Mouse (Mus musculus): Measurements from ENCODE around the gene Rora. TPM values are rescaled to one million over a fixed set of nuclear protein-coding genes. Genes with fewer than 3 reads are reported as not detected.

Gene Rora
- polyA plus RNA-seq, 1 experiment from 2014 or later, result 6.5 TPM

- Histone ChIP-seq H3K4me3 (ENCODE audit: low read depth, low read length) (no peak overlapping the region), H3K36me3 (ENCODE audit: control insufficient read depth, insufficient read depth, low read length) (no peaks in the 10 kb centered on the region), H3K9me3 (replicated peaks; ENCODE audit: control insufficient read depth, low read length) (no peaks in the 10 kb centered on the region), H3K9ac (ENCODE audit: low read depth, low read length) (no peak overlapping the region), H3K4me2 (no peak overlapping the region), H3K27ac (ENCODE audit: low read depth, low read length) (no peak overlapping the region), H3K27me3 (ENCODE audit: control insufficient read depth, insufficient read depth, low read length) (no peaks in the 10 kb centered on the region; the same call in 1 of the 2 replicates), H3K4me1 (ENCODE audit: control insufficient read depth, insufficient read depth, low read length) (no peaks in the 10 kb centered on the region)
- ATAC-seq (replicated peaks; ENCODE audit: insufficient number of reproducible peaks, low FRiP score, low TSS enrichment), result no peak
- 80% methylated on average over 5 of the region's 5 CpGs for WGBS (ENCODE audit: insufficient replicate concordance)
These were observed 246.1 kb downstream of the Rora start for GRCm38 (mm10) chr9:68899525-68900222.

- Histone ChIP-seq H3K4me2 (no peak overlapping the region), H3K4me3 (ENCODE audit: low read depth, low read length) (no peak overlapping the region), H3K4me1 (ENCODE audit: control insufficient read depth, insufficient read depth, low read length) (peaks cover 5% of the 10 kb centered on the region), H3K27me3 (ENCODE audit: control insufficient read depth, insufficient read depth, low read length) (no peaks in the 10 kb centered on the region), H3K27ac (ENCODE audit: low read depth, low read length) (no peak overlapping the region), H3K9me3 (replicated peaks; ENCODE audit: control insufficient read depth, low read length) (no peaks in the 10 kb centered on the region), H3K36me3 (ENCODE audit: control insufficient read depth, insufficient read depth, low read length) (no peaks in the 10 kb centered on the region), H3K9ac (ENCODE audit: low read depth, low read length) (no peak overlapping the region)
- 52% methylated on average over 6 of the region's 6 CpGs for WGBS (ENCODE audit: insufficient replicate concordance)
- no peak for ATAC-seq (replicated peaks; ENCODE audit: insufficient number of reproducible peaks, low FRiP score, low TSS enrichment)
These were observed 252.8 kb downstream of the Rora start for GRCm38 (mm10) chr9:68906361-68906883.

- no peak overlapping the region for H3K4me2 ChIP-seq
- H3K9me3 ChIP-seq (replicated peaks; ENCODE audit: control insufficient read depth, low read length), result no peaks in the 10 kb centered on the region
- 52% methylated on average over 8 of the region's 8 CpGs for WGBS (ENCODE audit: insufficient replicate concordance)
- peaks cover 5% of the 10 kb centered on the region; the same call in 1 of the 2 replicates for H3K4me1 ChIP-seq (ENCODE audit: control insufficient read depth, insufficient read depth, low read length)
- H3K27ac ChIP-seq (ENCODE audit: low read depth, low read length), result no peak overlapping the region
- no peaks in the 10 kb centered on the region for H3K27me3 ChIP-seq (ENCODE audit: control insufficient read depth, insufficient read depth, low read length)
- no peaks in the 10 kb centered on the region for H3K36me3 ChIP-seq (ENCODE audit: control insufficient read depth, insufficient read depth, low read length)
- H3K4me3 ChIP-seq (ENCODE audit: low read depth, low read length), result no peak overlapping the region
- no peak for ATAC-seq (replicated peaks; ENCODE audit: insufficient number of reproducible peaks, low FRiP score, low TSS enrichment)
- no peak overlapping the region for H3K9ac ChIP-seq (ENCODE audit: low read depth, low read length)
These were observed 259.0 kb downstream of the Rora start for GRCm38 (mm10) chr9:68912483-68913151.

DNA sequence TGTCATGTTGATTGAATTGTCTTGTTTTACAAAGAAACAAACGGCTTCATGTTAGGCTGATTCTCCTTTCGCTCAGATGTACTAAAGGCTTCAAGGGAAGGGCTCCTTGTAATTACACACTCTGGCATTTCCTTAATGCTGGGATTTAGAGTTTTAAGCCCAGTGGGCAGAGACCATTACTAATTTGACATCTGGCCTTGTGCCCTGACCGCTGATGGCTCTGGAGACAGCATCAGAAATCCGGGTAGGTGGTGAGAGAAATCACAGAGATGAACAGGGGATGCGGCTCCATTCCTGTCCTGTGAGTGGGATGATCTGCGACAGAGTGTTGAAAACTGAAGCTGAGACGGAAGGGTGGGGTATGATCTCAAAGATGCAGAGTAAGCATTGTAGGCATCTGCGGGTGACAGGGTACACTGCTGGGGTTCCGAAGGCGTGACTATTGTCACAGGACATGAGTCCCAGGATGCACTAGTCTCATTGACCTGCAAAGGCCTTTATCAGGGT, 259.7 kb downstream of the Rora start:
- Histone ChIP-seq H3K36me3 (ENCODE audit: control insufficient read depth, insufficient read depth, low read length) (no peaks in the 10 kb centered on the region), H3K27me3 (ENCODE audit: control insufficient read depth, insufficient read depth, low read length) (no peaks in the 10 kb centered on the region)
- WGBS (ENCODE audit: insufficient replicate concordance), result 71% methylated on average over 10 of the region's 10 CpGs

DNA sequence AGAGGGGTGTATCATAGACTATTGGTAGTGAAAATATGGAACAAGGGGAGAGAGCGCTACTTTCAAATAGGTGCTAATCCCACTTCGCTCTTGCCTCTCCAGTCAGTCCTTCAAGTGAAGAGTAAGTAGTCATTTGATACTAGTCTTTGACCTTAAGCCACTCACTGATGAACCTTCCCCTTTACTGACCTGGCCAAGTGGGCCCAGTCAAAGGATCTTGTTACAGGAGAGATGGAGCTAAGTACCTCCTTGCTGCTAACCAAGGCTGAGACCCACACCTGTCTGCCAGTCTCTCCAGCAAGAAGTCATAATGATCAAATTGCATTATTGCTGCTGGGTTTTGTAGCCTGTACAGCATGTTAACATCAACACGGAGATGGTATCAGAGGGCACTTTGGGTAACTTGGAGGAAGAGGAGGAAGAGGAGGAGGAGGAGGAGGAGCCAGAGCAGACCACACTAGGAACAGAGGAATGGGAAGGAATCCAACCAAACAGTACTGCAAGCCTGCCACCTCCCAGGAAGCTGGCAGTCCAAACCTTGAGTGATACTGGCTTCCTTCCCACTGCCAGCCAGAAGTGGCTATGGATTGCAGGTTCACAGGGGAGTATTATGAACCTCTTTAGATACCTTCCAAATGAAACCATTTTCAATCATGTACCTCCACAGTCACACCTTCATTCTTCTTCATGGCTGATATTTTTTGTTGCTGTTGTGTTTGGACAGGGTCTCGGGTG, 261.1 kb downstream of the Rora start:
- no peak for ATAC-seq (replicated peaks; ENCODE audit: insufficient number of reproducible peaks, low FRiP score, low TSS enrichment)
- no peak overlapping the region for H3K4me2 ChIP-seq
- no peak overlapping the region for H3K27ac ChIP-seq (ENCODE audit: low read depth, low read length)
- H3K36me3 ChIP-seq (ENCODE audit: control insufficient read depth, insufficient read depth, low read length), result no peaks in the 10 kb centered on the region
- H3K9me3 ChIP-seq (replicated peaks; ENCODE audit: control insufficient read depth, low read length), result no peaks in the 10 kb centered on the region
- H3K4me3 ChIP-seq (ENCODE audit: low read depth, low read length), result no peak overlapping the region
- H3K9ac ChIP-seq (ENCODE audit: low read depth, low read length), result no peak overlapping the region
- no peaks in the 10 kb centered on the region for H3K4me1 ChIP-seq (ENCODE audit: control insufficient read depth, insufficient read depth, low read length)
- WGBS (ENCODE audit: insufficient replicate concordance), result 84% methylated on average over 4 of the region's 4 CpGs
- H3K27me3 ChIP-seq (ENCODE audit: control insufficient read depth, insufficient read depth, low read length), result no peaks in the 10 kb centered on the region

More for the DNA sequence above, 259.7 kb downstream of the Rora start:
- H3K4me2 ChIP-seq, result no peak overlapping the region
- H3K9ac ChIP-seq (ENCODE audit: low read depth, low read length), result no peak overlapping the region
- no peaks in the 10 kb centered on the region for H3K9me3 ChIP-seq (replicated peaks; ENCODE audit: control insufficient read depth, low read length)
- H3K27ac ChIP-seq (ENCODE audit: low read depth, low read length), result no peak overlapping the region
- no peak for ATAC-seq (replicated peaks; ENCODE audit: insufficient number of reproducible peaks, low FRiP score, low TSS enrichment)
- H3K4me1 ChIP-seq (ENCODE audit: control insufficient read depth, insufficient read depth, low read length), result peaks cover 3% of the 10 kb centered on the region; the same call in 1 of the 2 replicates
- H3K4me3 ChIP-seq (ENCODE audit: low read depth, low read length), result no peak overlapping the region

DNA sequence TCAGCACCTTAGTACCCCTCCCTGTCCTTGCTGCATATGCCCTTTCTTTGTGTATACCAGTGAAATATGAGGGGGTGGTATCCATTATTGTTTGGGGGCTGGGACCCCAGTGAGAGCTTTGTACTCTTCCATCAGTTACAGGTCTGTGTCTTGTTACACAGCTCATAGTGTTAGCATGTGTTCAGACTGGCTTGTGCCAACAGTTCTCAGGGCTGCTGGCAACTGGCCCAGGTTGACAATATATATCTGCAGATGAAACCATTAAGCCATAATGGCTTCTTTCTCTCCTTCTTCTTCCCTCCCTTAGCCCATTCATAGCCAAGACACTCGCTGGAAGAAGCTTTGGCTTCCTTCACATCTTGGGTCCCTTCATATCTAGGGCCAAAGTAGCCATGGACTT, 263.2 kb downstream of the Rora start:
- no peaks in the 10 kb centered on the region for H3K36me3 ChIP-seq (ENCODE audit: control insufficient read depth, insufficient read depth, low read length)
- H3K27ac ChIP-seq (ENCODE audit: low read depth, low read length), result no peak overlapping the region
- H3K4me1 ChIP-seq (ENCODE audit: control insufficient read depth, insufficient read depth, low read length), result no peaks in the 10 kb centered on the region
- H3K9me3 ChIP-seq (replicated peaks; ENCODE audit: control insufficient read depth, low read length), result no peaks in the 10 kb centered on the region
- no peak overlapping the region for H3K4me2 ChIP-seq
- 83% methylated on average over 1 of the region's 1 CpGs for WGBS (ENCODE audit: insufficient replicate concordance)
- no peaks in the 10 kb centered on the region for H3K27me3 ChIP-seq (ENCODE audit: control insufficient read depth, insufficient read depth, low read length)
- no peak overlapping the region for H3K4me3 ChIP-seq (ENCODE audit: low read depth, low read length)
- no peak overlapping the region for H3K9ac ChIP-seq (ENCODE audit: low read depth, low read length)
- ATAC-seq (replicated peaks; ENCODE audit: insufficient number of reproducible peaks, low FRiP score, low TSS enrichment), result no peak

GRCm38 (mm10) chr9:68923128-68923601, 269.6 kb downstream of the Rora start:
- ATAC-seq (replicated peaks; ENCODE audit: insufficient number of reproducible peaks, low FRiP score, low TSS enrichment), result no peak
- H3K9me3 ChIP-seq (replicated peaks; ENCODE audit: control insufficient read depth, low read length), result no peaks in the 10 kb centered on the region
- H3K4me2 ChIP-seq, result no peak overlapping the region
- H3K4me1 ChIP-seq (ENCODE audit: control insufficient read depth, insufficient read depth, low read length), result no peaks in the 10 kb centered on the region
- no peak overlapping the region for H3K27ac ChIP-seq (ENCODE audit: low read depth, low read length)
- H3K27me3 ChIP-seq (ENCODE audit: control insufficient read depth, insufficient read depth, low read length), result no peaks in the 10 kb centered on the region
- H3K36me3 ChIP-seq (ENCODE audit: control insufficient read depth, insufficient read depth, low read length), result no peaks in the 10 kb centered on the region
- 82% methylated on average over 12 of the region's 12 CpGs for WGBS (ENCODE audit: insufficient replicate concordance)
- H3K4me3 ChIP-seq (ENCODE audit: low read depth, low read length), result no peak overlapping the region
- H3K9ac ChIP-seq (ENCODE audit: low read depth, low read length), result no peak overlapping the region

GRCm38 (mm10) chr9:68926406-68926805, 272.8 kb downstream of the Rora start:
- ATAC-seq (replicated peaks; ENCODE audit: insufficient number of reproducible peaks, low FRiP score, low TSS enrichment), result no peak
- H3K4me2 ChIP-seq, result no peak overlapping the region
- no peak overlapping the region for H3K27ac ChIP-seq (ENCODE audit: low read depth, low read length)
- no peak overlapping the region for H3K9ac ChIP-seq (ENCODE audit: low read depth, low read length)
- 80% methylated on average over 6 of the region's 6 CpGs for WGBS (ENCODE audit: insufficient replicate concordance)
- no peaks in the 10 kb centered on the region for H3K9me3 ChIP-seq (replicated peaks; ENCODE audit: control insufficient read depth, low read length)
- H3K4me3 ChIP-seq (ENCODE audit: low read depth, low read length), result no peak overlapping the region
- H3K36me3 ChIP-seq (ENCODE audit: control insufficient read depth, insufficient read depth, low read length), result no peaks in the 10 kb centered on the region
- no peaks in the 10 kb centered on the region for H3K4me1 ChIP-seq (ENCODE audit: control insufficient read depth, insufficient read depth, low read length)
- no peaks in the 10 kb centered on the region for H3K27me3 ChIP-seq (ENCODE audit: control insufficient read depth, insufficient read depth, low read length)
